Mouse (Mus musculus) testis, adult 2 months (tissue): Measurements from ENCODE around the gene Erc1.

Experiments used
- CTCF ChIP-seq: fragments of 200-500 bp; IDR thresholded peaks from 2 replicates; pipeline ENCODE4 v1.5.1; 2012; ENCODE audit warnings: low read depth, mild to moderate bottlenecking, inconsistent platforms, low read length, moderate library complexity; ENCODE audit not compliant: control insufficient read depth, insufficient read depth, insufficient replicate concordance
- POLR2A ChIP-seq: fragments of 200-500 bp; IDR thresholded peaks from 2 replicates; pipeline ENCODE4 v1.6.1; 2012; ENCODE audit warnings: low read depth, mild to moderate bottlenecking, inconsistent platforms, low read length, moderate library complexity; ENCODE audit not compliant: control insufficient read depth

- TF ChIP-seq CTCF = no peak
- TF ChIP-seq POLR2A = no peak
Observed at GRCm38 (mm10) chr6:119735937-119736336, 112.0 kb downstream of the Erc1 start.
